Mouse (Mus musculus): ENCODE data around the gene Mprip.

GRCm38 (mm10) chr11:59700787-59701186 is 39.7 kb downstream of the Mprip start:
- TF ChIP-seq EP300 (optimal IDR thresholded peaks at IDR 0.05) = no peak
- no peak for TF ChIP-seq CTCF (IDR thresholded peaks at IDR 0.05; ENCODE audit: low read depth)

Measured in stomach, postnatal 0 days (tissue).